Mouse (Mus musculus): ENCODE data around the gene Mast3.

- TF ChIP-seq POLR2A (IDR thresholded peaks at IDR 0.05; ENCODE audit: borderline replicate concordance, extremely low read depth, low read depth, low read length) (no peak), CTCF (IDR thresholded peaks at IDR 0.05; ENCODE audit: insufficient read depth, low read length) (no peak)
These were observed 10.6 kb downstream of the Mast3 start for GRCm38 (mm10) chr8:70794215-70794614.
